Mouse (Mus musculus): ENCODE results near the gene Babam2.

DNA sequence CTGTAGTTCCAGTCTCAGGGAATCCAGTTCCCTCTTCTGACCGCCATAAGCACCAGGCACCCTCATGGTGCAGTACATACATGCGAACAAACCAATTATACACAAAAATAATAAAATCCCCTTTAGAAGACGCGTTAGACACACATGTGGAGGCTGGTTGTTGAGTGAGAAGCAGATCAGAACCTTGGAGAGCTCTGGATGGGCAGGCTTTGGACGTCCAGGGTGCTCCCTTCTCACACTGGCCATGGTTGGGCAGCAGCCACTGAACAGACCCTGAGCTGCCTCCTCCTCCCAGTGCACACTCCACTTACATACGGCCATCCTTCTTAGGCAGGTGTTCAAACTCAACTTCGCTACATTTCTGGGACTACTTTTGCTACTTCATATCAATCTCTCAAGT is 117.6 kb downstream of the Babam2 start:
- TF ChIP-seq CTCF (conservative IDR thresholded peaks at IDR 0.05; ENCODE audit: insufficient read depth, insufficient read length, low read depth, low read length) (no peak), POLR2A (IDR thresholded peaks at IDR 0.05; ENCODE audit: low read depth, low read length) (no peak)

Data from kidney, adult 2 months (tissue).